Mouse (Mus musculus) urinary bladder, postnatal 10 days (tissue): ENCODE measurements around the gene Gm3594.
"Not testable (repeated sequence)": the region's sequence is repeated elsewhere in the genome, so short reads cannot be mapped to it uniquely, and the experiment has no call there.

Source experiments
- DNase-seq: peaks from one replicate; pipeline ENCODE4 v3.0.0; 2022; ENCODE audit warnings: low spot score

The Gm3594 gene

GRCm38 (mm10) chr14:6444511-6444910, at the start of gene Gm3594:
Gene Gm3594, minus strand, starts transcription at chr14:6444611.
- not testable (repeated sequence) for DNase-seq

GRCm38 (mm10) chr14:6486331-6486730, 41.9 kb upstream of the Gm3594 start:
- DNase-seq, result peak; percentile 17

- not testable (repeated sequence) for DNase-seq
Observed at GRCm38 (mm10) chr14:6485541-6485940, 41.1 kb upstream of the Gm3594 start.

DNA sequence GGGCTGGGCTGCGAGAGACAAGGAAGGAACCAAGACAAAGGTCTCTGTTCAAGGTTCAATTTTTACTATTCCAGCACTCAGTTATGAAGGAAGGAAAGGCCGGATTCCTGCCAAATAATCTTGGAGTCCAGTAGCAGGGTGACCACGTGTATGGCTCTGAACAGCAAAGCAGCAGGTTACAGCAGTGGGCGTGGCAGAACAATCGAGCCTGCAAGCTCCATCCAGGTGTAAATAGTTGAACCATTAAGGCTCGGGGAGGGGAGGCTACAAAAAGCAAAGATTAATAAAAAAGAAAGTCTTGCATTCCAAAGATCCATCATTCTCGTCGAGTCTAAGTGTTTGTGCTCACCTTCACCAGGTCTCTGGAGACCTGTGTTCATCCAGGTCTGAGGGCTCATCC, 37.7 kb upstream of the Gm3594 start:
- not testable (repeated sequence) for DNase-seq

DNA sequence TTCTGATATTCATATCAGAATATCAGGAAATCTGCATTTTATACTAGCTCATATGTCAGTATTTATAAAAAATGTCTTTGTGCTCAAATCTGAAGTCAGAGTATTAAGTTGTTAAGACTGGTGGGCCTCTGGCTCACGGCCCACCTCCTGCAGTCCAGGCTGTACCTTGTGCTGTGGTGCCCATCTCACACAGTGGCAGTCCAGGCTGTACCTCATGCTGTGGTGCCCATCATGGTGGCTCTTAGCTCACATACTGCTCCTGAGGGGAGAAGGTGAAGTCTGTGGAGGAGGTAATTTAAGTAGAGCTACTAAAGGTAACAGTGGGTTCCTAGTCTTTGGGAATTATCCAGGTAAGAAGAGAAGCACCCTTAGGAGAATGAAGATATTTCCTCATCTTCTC, 27.4 kb upstream of the Gm3594 start:
- DNase-seq, result not testable (repeated sequence)

DNA sequence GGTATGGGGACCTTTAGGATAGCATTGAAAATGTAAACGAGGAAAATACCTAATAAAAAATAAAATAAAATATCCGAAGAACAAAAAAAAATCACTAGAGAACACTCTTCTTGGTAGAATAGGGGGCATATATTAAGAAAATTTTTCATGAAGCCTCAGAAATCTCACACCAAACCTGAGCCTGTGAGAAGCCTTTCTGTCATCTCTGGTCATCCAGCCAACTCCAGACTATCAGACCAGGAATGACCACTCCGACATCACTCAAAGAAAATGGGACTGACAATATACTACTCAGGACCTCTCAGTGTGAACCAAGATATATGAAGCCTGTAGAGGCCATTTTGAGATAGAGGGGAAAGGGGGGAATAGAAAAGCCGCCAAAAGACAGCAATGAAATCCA, 3.6 kb downstream of the Gm3594 start:
- DNase-seq, result not testable (repeated sequence)

- DNase-seq, result peak; percentile 9
Observed at GRCm38 (mm10) chr14:6440206-6440605, 4.2 kb downstream of the Gm3594 start.

DNA sequence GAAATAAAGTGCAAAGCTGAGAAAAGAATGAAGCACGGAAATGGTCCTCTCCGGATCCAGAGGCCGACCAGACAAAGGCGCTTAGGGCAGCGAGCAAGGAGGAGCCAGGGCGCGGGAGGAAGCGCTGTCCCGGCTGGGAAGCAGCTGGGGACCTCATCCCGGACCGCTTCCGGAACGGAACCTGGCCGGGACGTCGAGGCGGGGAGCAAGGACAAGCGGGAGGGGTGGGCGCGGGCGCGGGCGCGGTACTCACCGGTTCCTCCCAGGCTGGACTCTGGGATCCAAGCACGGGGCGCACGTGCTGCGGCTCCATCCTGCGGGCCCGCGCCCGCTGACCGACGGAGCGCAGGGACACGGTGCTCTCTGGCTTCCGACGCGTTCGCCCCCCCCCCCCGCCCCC, 17.6 kb downstream of the Gm3594 start:
- peak; percentile 8 for DNase-seq

DNA sequence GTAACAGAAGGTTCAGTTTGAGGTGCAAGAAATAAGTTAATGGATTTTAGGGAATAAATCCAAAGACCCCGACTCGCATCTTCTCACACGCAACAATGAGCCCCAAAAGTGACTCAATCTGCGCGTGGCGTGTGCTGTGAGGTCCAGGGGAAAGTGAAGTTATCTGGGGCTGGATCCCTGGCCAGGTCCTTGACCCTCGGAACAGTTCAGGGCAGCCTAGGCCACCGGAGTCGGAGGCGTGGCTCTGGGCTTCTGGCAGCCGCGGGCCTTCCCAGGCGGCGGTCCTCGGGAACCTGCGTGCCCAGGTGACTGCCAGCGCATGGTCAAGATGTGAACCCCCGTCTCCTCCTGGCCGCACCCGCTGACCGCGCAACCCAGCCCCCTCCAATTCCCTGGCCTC, 18.1 kb downstream of the Gm3594 start:
- peak; percentile 3 for DNase-seq

GRCm38 (mm10) chr14:6412382-6412781, 32.0 kb downstream of the Gm3594 start, which contains the start of gene Gm3591:
Gene Gm3591, minus strand, starts transcription at chr14:6412482.
- not testable (repeated sequence) for DNase-seq

- not testable (repeated sequence) for DNase-seq
Observed at GRCm38 (mm10) chr14:6390219-6390618, 54.2 kb downstream of the Gm3594 start, which contains the start of gene Gm16440. Gene Gm16440, minus strand, starts transcription at chr14:6390319.
